Comparison of ENCODE assay signal across 11 mouse cellular contexts in the genomic region with DNA sequence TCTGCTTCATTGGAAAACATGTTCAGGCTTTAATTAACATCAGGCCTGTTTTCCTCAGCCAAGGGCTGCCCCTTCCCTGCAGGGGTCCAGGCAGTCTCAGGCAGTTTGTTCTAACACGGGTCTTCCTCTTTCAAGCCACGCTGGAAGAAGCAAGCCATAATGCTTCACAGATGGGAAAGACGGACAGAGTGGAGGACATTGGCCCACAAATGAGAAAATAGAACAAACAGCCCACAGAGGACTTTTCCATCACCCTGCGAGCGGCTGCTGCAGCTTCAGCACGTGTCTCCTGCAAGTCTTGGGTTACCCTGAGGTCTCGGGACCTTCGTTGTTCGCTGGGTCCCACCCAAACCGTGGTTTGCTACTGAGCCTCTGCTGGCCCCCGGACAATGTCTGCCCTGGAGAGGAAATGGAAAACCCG.
A peak's percentile ranks its signal among the peaks of the same experiment; 100 is the strongest.
DNase-seq lines count a peak whose midpoint lies in the region; ATAC-seq lines count a peak whose summit lies in the region.
"Had no signal": no experiment of that assay in that cellular context is flagged by ENCODE, and none has a peak within 500 bp of the region (broad histone marks: within the 10 kb centered on the region; RNA-seq: fewer than 3 reads in every experiment).

No protein-coding gene starts in this region.

- H3K9ac ChIP-seq in embryonic facial prominence, embryonic 15.5 days: no peak overlapping the region
- no peak overlapping the region for H3K9ac ChIP-seq in neural tube, embryonic 15.5 days (replicated peaks)
- H3K9ac ChIP-seq: liver, embryonic 12.5 days; neural tube, embryonic 12.5 days had no signal

- peak overlapping the region; percentile 86 for H3K27ac ChIP-seq in embryonic facial prominence, embryonic 15.5 days (replicated peaks)
- H3K27ac ChIP-seq in neural tube, embryonic 15.5 days (replicated peaks): 0 out of 2 replicates have a peak overlapping the region, but pooled peaks have one; percentile 37
- H3K27ac ChIP-seq: liver, embryonic 12.5 days; neural tube, embryonic 12.5 days had no signal

- H3K4me1 ChIP-seq in embryonic facial prominence, embryonic 15.5 days: peaks cover 25% of the 10 kb centered on the region
- peaks cover 12% of the 10 kb centered on the region for H3K4me1 ChIP-seq in neural tube, embryonic 15.5 days
- H3K4me1 ChIP-seq: liver, embryonic 12.5 days; neural tube, embryonic 12.5 days had no signal

- no peaks in the 10 kb centered on the region for H3K36me3 ChIP-seq in embryonic facial prominence, embryonic 15.5 days
- H3K36me3 ChIP-seq in neural tube, embryonic 15.5 days: no peaks in the 10 kb centered on the region
- H3K36me3 ChIP-seq: liver, embryonic 12.5 days; neural tube, embryonic 12.5 days had no signal

- intact Hi-C loops in left cerebral cortex, postnatal 36 days (cut with DNase I): no loop called here

- DNase-seq in retina, embryonic 14.5 days (ENCODE audit: low spot score): peak; percentile 13
- no peak for DNase-seq in retina, postnatal 1 day
- DNase-seq in hindlimb bud, embryonic 11.5 days (ENCODE audit: extremely low spot score, low read depth, low spot score): peak; percentile 37
- no peak for DNase-seq in spleen, postnatal 14 days (ENCODE audit: low spot score in 2 of 2)
- no peak for DNase-seq in left cerebral cortex, postnatal 36 days (ENCODE audit: low spot score in 2 of 2)
- DNase-seq: lung, postnatal 36 days; thymus, postnatal 25 days had no signal

- no peaks in the 10 kb centered on the region for H3K27me3 ChIP-seq in embryonic facial prominence, embryonic 15.5 days
- H3K27me3 ChIP-seq in neural tube, embryonic 15.5 days (replicated peaks): no peaks in the 10 kb centered on the region
- H3K27me3 ChIP-seq: liver, embryonic 12.5 days; neural tube, embryonic 12.5 days had no signal

- no peak overlapping the region for H3K4me3 ChIP-seq in embryonic facial prominence, embryonic 15.5 days (replicated peaks)
- H3K4me3 ChIP-seq in neural tube, embryonic 15.5 days (replicated peaks): no peak overlapping the region
- H3K4me3 ChIP-seq: liver, embryonic 12.5 days; neural tube, embryonic 12.5 days had no signal

- WGBS in embryonic facial prominence, embryonic 15.5 days: 13% methylated on average over 12 of the region's 12 CpGs
- 61% methylated on average over 12 of the region's 12 CpGs for WGBS in neural tube, embryonic 15.5 days

- peak overlapping the region; percentile 30 for H3K4me2 ChIP-seq in embryonic facial prominence, embryonic 15.5 days (replicated peaks)
- H3K4me2 ChIP-seq in neural tube, embryonic 15.5 days: 0 out of 2 replicates have a peak overlapping the region, but pooled peaks have one; percentile 6
- H3K4me2 ChIP-seq: liver, embryonic 12.5 days; neural tube, embryonic 12.5 days had no signal

- no peaks in the 10 kb centered on the region for H3K9me3 ChIP-seq in embryonic facial prominence, embryonic 15.5 days (replicated peaks)
- no peaks in the 10 kb centered on the region for H3K9me3 ChIP-seq in neural tube, embryonic 15.5 days (replicated peaks)
- H3K9me3 ChIP-seq: neural tube, embryonic 12.5 days had no signal

- peak; percentile 86 for ATAC-seq in embryonic facial prominence, embryonic 15.5 days (ENCODE audit: insufficient number of reproducible peaks, low FRiP score, low TSS enrichment, low read depth)
- no peak for ATAC-seq in neural tube, embryonic 15.5 days (ENCODE audit: low FRiP score)
- ATAC-seq: liver, embryonic 12.5 days had no signal

Comparison
In these comparisons a context has a peak if more than half of its experiments do, and no peak if none do; other contexts are left out.
1. DNase-seq: peak in retina, embryonic 14.5 days (single experiment) and hindlimb bud, embryonic 11.5 days (single experiment); none in retina, postnatal 1 day (single experiment), spleen, postnatal 14 days (0 of 2) and left cerebral cortex, postnatal 36 days (0 of 2).